Mouse (Mus musculus): ENCODE data around the gene Asphd1.

DNA sequence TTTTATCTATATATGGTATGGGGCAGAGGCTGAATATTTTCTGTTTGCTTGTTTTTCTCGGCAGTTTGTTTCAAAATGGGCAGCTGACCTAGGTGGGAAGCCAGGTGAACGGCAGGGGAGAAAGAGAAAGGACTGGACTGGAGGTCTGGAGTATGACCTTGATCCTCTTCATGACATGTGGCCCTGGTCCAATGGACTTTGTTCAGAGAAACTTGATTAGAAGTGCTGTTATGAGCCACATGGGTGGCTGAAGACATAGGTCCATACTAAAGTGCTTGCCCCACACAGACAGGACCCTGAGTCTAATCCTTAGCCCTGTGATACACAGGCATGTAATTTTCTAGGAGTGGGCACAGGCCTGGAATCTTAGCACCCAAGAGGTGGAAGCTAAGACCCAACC is 27.8 kb downstream of the Asphd1 start:
- TF ChIP-seq POLR2A (IDR thresholded peaks at IDR 0.05; ENCODE audit: borderline replicate concordance, insufficient read depth, low read length) (no peak), CTCF (IDR thresholded peaks at IDR 0.05; ENCODE audit: borderline replicate concordance, insufficient read depth, low read depth, low read length) (no peak)

Data from cerebellum, adult 2 months (tissue).